Comparison of ENCODE assay signal across 8 mouse cellular contexts in genomic region chr11:76469311-76469998, GRCm38 (mm10).
A peak's percentile ranks its signal among the peaks of the same experiment; 100 is the strongest.
DNase-seq lines count a peak whose midpoint lies in the region; ATAC-seq lines count a peak whose summit lies in the region.

No protein-coding gene starts in this region.

- no peaks in the 10 kb centered on the region for H3K27me3 ChIP-seq in neural tube, embryonic 12.5 days (replicated peaks)
- no peaks in the 10 kb centered on the region for H3K27me3 ChIP-seq in hindbrain, embryonic 16.5 days (replicated peaks; ENCODE audit: control insufficient read depth, insufficient read depth, low read length)
- H3K27me3 ChIP-seq in stomach, embryonic 14.5 days (ENCODE audit: control insufficient read depth, insufficient read depth, low read length), result no peaks in the 10 kb centered on the region

- no peak overlapping the region for H3K9ac ChIP-seq in neural tube, embryonic 12.5 days
- H3K9ac ChIP-seq in hindbrain, embryonic 16.5 days (ENCODE audit: low read depth, low read length), result peak overlapping the region; percentile 42
- no peak overlapping the region for H3K9ac ChIP-seq in stomach, embryonic 14.5 days (replicated peaks; ENCODE audit: low read depth, low read length)

- peak overlapping the region; percentile 51 for H3K27ac ChIP-seq in neural tube, embryonic 12.5 days
- H3K27ac ChIP-seq in hindbrain, embryonic 16.5 days (ENCODE audit: low read depth, low read length), result peak overlapping the region; percentile 79
- H3K27ac ChIP-seq in stomach, embryonic 14.5 days (ENCODE audit: low read length), result peak overlapping the region; percentile 39; the same call in 1 of the 2 replicates

- H3K4me2 ChIP-seq in neural tube, embryonic 12.5 days (replicated peaks), result no peak overlapping the region
- H3K4me2 ChIP-seq in hindbrain, embryonic 16.5 days (ENCODE audit: low read length), result no peak overlapping the region
- no peak overlapping the region for H3K4me2 ChIP-seq in stomach, embryonic 14.5 days (replicated peaks; ENCODE audit: low read depth, low read length)

- H3K9me3 ChIP-seq in neural tube, embryonic 12.5 days, result no peaks in the 10 kb centered on the region
- no peaks in the 10 kb centered on the region for H3K9me3 ChIP-seq in hindbrain, embryonic 16.5 days (ENCODE audit: control insufficient read depth, low read length)
- H3K9me3 ChIP-seq in stomach, embryonic 14.5 days (ENCODE audit: control insufficient read depth, low read depth, low read length), result no peaks in the 10 kb centered on the region

- no peak overlapping the region for H3K4me3 ChIP-seq in neural tube, embryonic 12.5 days
- no peak overlapping the region for H3K4me3 ChIP-seq in hindbrain, embryonic 16.5 days (ENCODE audit: low read length)
- H3K4me3 ChIP-seq in stomach, embryonic 14.5 days (ENCODE audit: low read depth, low read length), result no peak overlapping the region

- peak; percentile 50 to 74 for DNase-seq in cerebellum, postnatal 14 days
- no peak for DNase-seq in cerebellum, adult 18-20 months
- no peak for DNase-seq in neural tube, embryonic 10.5 days (ENCODE audit: extremely low spot score, low spot score)
- no peak for DNase-seq in gastrocnemius, postnatal 10 days

- H3K4me1 ChIP-seq in neural tube, embryonic 12.5 days, result peaks cover 61% of the 10 kb centered on the region
- H3K4me1 ChIP-seq in hindbrain, embryonic 16.5 days (ENCODE audit: control insufficient read depth, insufficient read depth, low read depth, low read length), result peaks cover 67% of the 10 kb centered on the region
- peaks cover 31% of the 10 kb centered on the region for H3K4me1 ChIP-seq in stomach, embryonic 14.5 days (ENCODE audit: control insufficient read depth, insufficient read depth, low read length)

- H3K36me3 ChIP-seq in neural tube, embryonic 12.5 days, result no peaks in the 10 kb centered on the region; the same call in 1 of the 2 replicates
- no peaks in the 10 kb centered on the region for H3K36me3 ChIP-seq in hindbrain, embryonic 16.5 days (ENCODE audit: control insufficient read depth, insufficient read depth, low read length)
- H3K36me3 ChIP-seq in stomach, embryonic 14.5 days (ENCODE audit: control insufficient read depth, insufficient read depth, low read length), result peaks cover 7% of the 10 kb centered on the region

- 43% methylated on average over 11 of the region's 11 CpGs for WGBS in neural tube, embryonic 12.5 days
- WGBS in hindbrain, embryonic 16.5 days, result 18% methylated on average over 11 of the region's 11 CpGs
- WGBS in stomach, embryonic 14.5 days, result 63% methylated on average over 11 of the region's 11 CpGs

- no peak for ATAC-seq in neural tube, embryonic 12.5 days (ENCODE audit: low FRiP score, low read depth)
- peak; percentile 2; the same call in 1 of the 2 replicates for ATAC-seq in hindbrain, embryonic 16.5 days
- no peak for ATAC-seq in stomach, embryonic 14.5 days (ENCODE audit: insufficient number of reproducible peaks, insufficient read depth, low FRiP score, low read depth)
- no peak for ATAC-seq in megakaryocyte-erythroid progenitor cell, adult 5-6 weeks (replicated peaks; ENCODE audit: low FRiP score, low TSS enrichment, poor library complexity, severe bottlenecking)

Comparison
In these comparisons a context has a peak if more than half of its experiments do, and no peak if none do; other contexts are left out.
1. DNase-seq: peak in cerebellum, postnatal 14 days (2 of 2); none in cerebellum, adult 18-20 months (0 of 2), neural tube, embryonic 10.5 days (single experiment) and gastrocnemius, postnatal 10 days (single experiment).
2. Peak in every context shown above with its lines, with median percentiles within 50 percentile points of each other: H3K27ac ChIP-seq.